Mouse (Mus musculus) midbrain, embryonic 14.5 days (tissue): ENCODE measurements around the gene Klf9. TPM values are rescaled to one million over a fixed set of nuclear protein-coding genes. Genes with fewer than 3 reads are reported as not detected.
"Not testable (repeated sequence)": the region's sequence is repeated elsewhere in the genome, so short reads cannot be mapped to it uniquely, and the experiment has no call there.

Experiments
- ATAC-seq: fragments of 200-750 bp; cut with Nextera tagmentation; 2 replicates; pipeline ENCODE4 v1.8.0; 2017; ENCODE audit warnings: moderate number of reproducible peaks, moderate library complexity; ENCODE audit not compliant: low FRiP score, low TSS enrichment
- DNase-seq: peaks from one replicate; pipeline ENCODE4 v3.0.0-alpha.2; 2015
- H3K27ac ChIP-seq: fragments of 300-500 bp; sonication (generic); replicated peaks from 2 replicates; pipeline ENCODE4 v1.5.1; 2014; ENCODE audit warnings: mild to moderate bottlenecking, low read depth, low read length, moderate library complexity
- H3K27me3 ChIP-seq: fragments of 300-500 bp; sonication (generic); 2 replicates; pipeline ENCODE4 v1.6.1; 2014; ENCODE audit warnings: low read length, control low read depth, mixed read lengths; ENCODE audit not compliant: control insufficient read depth, insufficient read depth
- H3K36me3 ChIP-seq: fragments of 300-500 bp; sonication (generic); 2 replicates; pipeline ENCODE4 v1.6.1; 2014; ENCODE audit warnings: low read length, control low read depth; ENCODE audit not compliant: control insufficient read depth, insufficient read depth
- H3K4me1 ChIP-seq: fragments of 300-500 bp; sonication (generic); 2 replicates; pipeline ENCODE4 v1.6.1; 2014; ENCODE audit warnings: mild to moderate bottlenecking, antibody characterized with exemption, low read length, control low read depth; ENCODE audit not compliant: control insufficient read depth, insufficient read depth
- H3K4me2 ChIP-seq: fragments of 300-500 bp; sonication (generic); 2 replicates; pipeline ENCODE4 v1.6.1; 2014; ENCODE audit warnings: mild to moderate bottlenecking, low read length, moderate library complexity
- H3K4me3 ChIP-seq: fragments of 300-500 bp; sonication (generic); replicated peaks from 2 replicates; pipeline ENCODE4 v1.5.1; 2014; ENCODE audit warnings: low read depth, low read length
- H3K9ac ChIP-seq: fragments of 300-500 bp; sonication (generic); replicated peaks from 2 replicates; pipeline ENCODE4 v1.6.1; 2014; ENCODE audit warnings: mild to moderate bottlenecking, low read length, moderate library complexity
- H3K9me3 ChIP-seq: fragments of 300-500 bp; sonication (generic); 2 replicates; pipeline ENCODE4 v1.6.1; 2016; ENCODE audit warnings: low read length, control low read depth, mixed read lengths; ENCODE audit not compliant: control insufficient read depth
- WGBS: fragments of 180-500 bp; shearing (Covaris S2); extraction: QIAGEN DNeasy Blood & Tissue Kit; methylation state at CpG from one replicate; pipeline ENCODE4 v1.1.7; 2014; 5-methylcytosine and 5-hydroxymethylcytosine counted together
- polyA plus RNA-seq: library from polyadenylated mRNA; unstranded; fragments of >200 nt; fragmentation: Nextera tagmentation; extraction: Ambion mirVana; gene quantifications from 2 replicates; pipeline ENCODE4 v1.2.1, GENCODE M21; 2014

Gene Klf9
- polyA plus RNA-seq, 1 experiment from 2014 or later: 0.93 TPM

DNA sequence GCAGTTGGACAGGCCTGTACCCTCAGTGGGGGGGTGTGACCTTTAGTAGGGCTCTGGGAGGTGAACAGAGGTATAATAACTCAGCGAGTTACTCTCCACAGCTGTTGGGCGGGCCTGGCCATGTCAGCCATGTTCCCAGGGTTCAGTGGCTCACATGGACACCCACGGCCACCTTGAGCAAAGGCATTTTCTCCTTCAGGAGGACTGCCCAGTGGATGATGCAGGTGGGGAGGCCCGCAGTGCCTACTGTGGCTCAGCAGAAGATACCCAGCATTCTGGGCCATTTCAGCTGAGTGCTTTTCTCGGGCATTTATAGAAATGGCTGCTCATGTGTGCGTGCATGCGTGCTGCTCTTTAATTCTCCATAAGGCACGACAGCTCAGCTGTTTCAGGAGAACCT lies 2.5 kb downstream of the Klf9 start:
- Histone ChIP-seq H3K4me2 (no peak overlapping the region), H3K9me3 (no peaks in the 10 kb centered on the region), H3K9ac (no peak overlapping the region), H3K27ac (no peak overlapping the region), H3K27me3 (peaks cover 26% of the 10 kb centered on the region), H3K4me1 (peaks cover 9% of the 10 kb centered on the region), H3K4me3 (no peak overlapping the region), H3K36me3 (no peaks in the 10 kb centered on the region)
- DNase-seq (no peak), ATAC-seq (no peak)
- WGBS: 78% methylated on average over 8 of the region's 8 CpGs

DNA sequence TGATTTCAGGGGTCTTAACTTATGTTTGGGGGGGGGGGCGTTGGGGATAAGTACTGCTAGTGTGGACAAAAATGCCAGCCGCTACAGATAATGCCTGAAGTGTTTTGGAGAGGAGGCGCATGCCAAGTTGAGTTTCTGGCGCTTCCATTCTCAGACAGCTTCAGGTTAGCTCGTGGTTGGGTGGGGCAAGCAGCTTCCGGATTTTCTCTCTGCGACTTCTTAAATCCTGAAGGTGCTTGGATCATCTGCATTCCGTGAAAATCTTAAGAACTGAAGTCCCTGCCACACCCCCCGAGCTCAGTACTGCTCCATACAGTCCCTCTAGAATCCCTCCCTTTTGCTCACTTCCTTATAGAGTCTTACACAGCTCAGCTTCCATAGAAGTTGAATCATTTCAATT lies 3.0 kb downstream of the Klf9 start:
- WGBS: 71% methylated on average over 9 of the region's 9 CpGs

GRCm38 (mm10) chr19:23145146-23145545 lies 4.1 kb downstream of the Klf9 start:
- Histone ChIP-seq H3K4me2 (no peak overlapping the region), H3K4me3 (no peak overlapping the region), H3K9me3 (no peaks in the 10 kb centered on the region), H3K27ac (no peak overlapping the region), H3K27me3 (peaks cover 26% of the 10 kb centered on the region), H3K36me3 (no peaks in the 10 kb centered on the region), H3K4me1 (peaks cover 9% of the 10 kb centered on the region), H3K9ac (no peak overlapping the region)
- no peak for ATAC-seq
- 96% methylated on average over 3 of the region's 3 CpGs for WGBS
- no peak for DNase-seq

More for the DNA sequence above, 3.0 kb downstream of the Klf9 start:
- H3K4me3 ChIP-seq: no peak overlapping the region
- H3K4me2 ChIP-seq: no peak overlapping the region
- H3K27me3 ChIP-seq: peaks cover 26% of the 10 kb centered on the region
- H3K9ac ChIP-seq: no peak overlapping the region
- no peak for ATAC-seq
- H3K36me3 ChIP-seq: no peaks in the 10 kb centered on the region
- H3K4me1 ChIP-seq: peaks cover 9% of the 10 kb centered on the region
- H3K9me3 ChIP-seq: no peaks in the 10 kb centered on the region
- no peak overlapping the region for H3K27ac ChIP-seq
- DNase-seq: no peak

GRCm38 (mm10) chr19:23145575-23145974 lies 4.5 kb downstream of the Klf9 start:
- not testable (repeated sequence) for ATAC-seq, H3K4me1 ChIP-seq, H3K36me3 ChIP-seq, H3K9me3 ChIP-seq, H3K4me3 ChIP-seq, DNase-seq, H3K27ac ChIP-seq, H3K9ac ChIP-seq, H3K4me2 ChIP-seq
- WGBS: 94% methylated on average over 7 of the region's 7 CpGs
- H3K27me3 ChIP-seq: peaks cover 26% of the 10 kb centered on the region

GRCm38 (mm10) chr19:23146409-23146861 lies 5.4 kb downstream of the Klf9 start:
- H3K27ac ChIP-seq: no peak overlapping the region
- peaks cover 9% of the 10 kb centered on the region for H3K4me1 ChIP-seq
- no peaks in the 10 kb centered on the region for H3K36me3 ChIP-seq
- H3K9me3 ChIP-seq: no peaks in the 10 kb centered on the region
- peaks cover 24% of the 10 kb centered on the region for H3K27me3 ChIP-seq
- WGBS: 78% methylated on average over 12 of the region's 12 CpGs
- DNase-seq (no peak), ATAC-seq (no peak)
- no peak overlapping the region for H3K4me2 ChIP-seq
- H3K4me3 ChIP-seq: no peak overlapping the region
- H3K9ac ChIP-seq: no peak overlapping the region

DNA sequence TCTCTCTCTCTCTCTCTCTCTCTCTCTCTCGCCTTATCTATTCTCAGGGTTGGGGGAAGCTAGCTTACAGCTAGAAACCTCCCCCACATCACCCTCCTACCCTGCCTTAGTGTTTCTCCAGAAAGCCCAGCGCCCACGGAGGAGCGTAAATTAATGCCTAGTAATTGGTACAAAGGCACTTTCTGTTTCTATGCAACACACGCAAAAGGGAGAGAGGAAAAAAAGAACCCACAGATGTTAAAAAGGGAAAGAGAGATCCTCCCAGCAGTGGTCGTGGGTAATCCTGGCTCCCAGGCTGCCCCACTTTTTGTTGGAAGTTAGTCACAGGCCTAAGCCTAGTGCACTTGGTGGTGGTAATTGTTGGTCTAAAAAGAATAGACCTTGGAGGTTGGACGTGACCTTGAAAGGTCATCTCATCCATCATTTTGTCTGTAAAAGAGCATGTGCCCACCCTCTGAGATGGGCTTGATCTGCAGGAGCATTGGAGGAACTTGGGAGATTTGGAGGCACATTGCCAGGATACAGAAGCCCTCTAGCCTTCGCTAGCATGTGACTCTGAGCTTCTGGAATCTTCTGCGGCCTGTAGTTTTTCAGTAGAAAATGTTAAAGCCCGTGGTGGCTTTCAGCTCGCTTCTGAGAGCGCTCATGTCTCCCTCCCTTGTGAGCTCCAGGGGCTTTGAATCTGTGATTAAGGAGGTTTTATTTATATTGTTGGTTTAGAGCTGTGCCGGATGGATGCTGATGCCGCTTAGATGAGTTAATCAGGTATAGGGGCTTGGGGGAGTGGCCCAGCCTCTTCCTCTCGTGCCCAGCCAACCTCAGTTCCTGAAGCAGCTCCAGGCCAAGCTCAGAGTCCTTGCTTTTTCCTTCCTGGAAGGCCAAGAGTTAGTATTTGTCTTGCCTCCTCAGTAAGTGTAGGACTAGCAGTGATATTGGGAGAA lies 6.3 kb downstream of the Klf9 start:
- H3K36me3 ChIP-seq: no peaks in the 10 kb centered on the region
- H3K27me3 ChIP-seq: peaks cover 15% of the 10 kb centered on the region
- 70% methylated on average over 15 of the region's 15 CpGs for WGBS
- H3K4me2 ChIP-seq: no peak overlapping the region
- H3K9me3 ChIP-seq: no peaks in the 10 kb centered on the region
- H3K27ac ChIP-seq: no peak overlapping the region
- DNase-seq (no peak), ATAC-seq (no peak)
- H3K9ac ChIP-seq: no peak overlapping the region
- peaks cover 2% of the 10 kb centered on the region; the same call in 1 of the 2 replicates for H3K4me1 ChIP-seq
- H3K4me3 ChIP-seq: no peak overlapping the region

DNA sequence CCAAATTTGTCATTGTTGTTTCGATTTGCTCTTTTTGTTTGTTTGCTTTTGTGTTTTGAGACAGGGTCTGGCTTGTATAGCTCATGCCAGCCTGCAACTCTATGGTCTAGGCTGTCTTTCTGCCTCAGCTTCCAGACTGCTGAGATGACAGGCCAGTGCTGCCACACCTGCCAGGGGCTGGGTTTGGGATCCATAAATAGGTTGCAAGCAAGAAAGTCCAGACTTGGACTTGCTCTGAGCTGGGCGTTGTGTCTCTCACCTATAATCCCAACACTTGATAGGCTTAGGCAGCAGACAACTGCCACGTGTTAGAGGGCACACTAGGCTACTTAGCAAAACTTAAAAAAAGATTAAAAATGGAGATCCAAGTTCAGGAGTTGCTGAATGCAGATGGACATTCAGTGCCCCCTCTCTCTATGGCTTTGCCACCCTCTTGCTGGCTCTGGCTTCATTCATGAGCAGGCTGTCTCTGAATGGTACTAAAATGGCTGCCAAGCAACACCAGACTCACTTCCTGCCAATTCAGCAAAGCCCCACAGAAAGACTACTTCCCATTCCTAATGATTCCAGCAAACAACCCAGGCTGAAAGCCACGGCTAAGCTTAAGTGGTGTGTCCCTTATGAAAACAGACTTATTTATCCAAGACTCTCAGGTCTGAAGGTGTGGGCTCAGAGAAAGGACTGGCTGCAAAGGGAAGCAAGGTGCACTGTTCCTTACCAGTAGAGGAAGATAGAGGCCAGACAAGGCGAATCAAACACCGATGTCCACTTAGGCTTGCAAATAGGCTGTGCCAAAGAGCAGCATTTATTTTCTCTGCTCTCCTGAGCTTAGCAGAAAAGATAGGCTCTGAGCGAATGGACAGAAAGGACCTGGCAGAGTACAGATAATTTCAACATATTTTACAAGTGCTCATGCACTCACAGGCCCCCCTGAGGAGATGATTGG lies 8.7 kb downstream of the Klf9 start:
- Histone ChIP-seq H3K27ac (no peak overlapping the region), H3K4me1 (no peaks in the 10 kb centered on the region), H3K4me3 (no peak overlapping the region), H3K4me2 (no peak overlapping the region), H3K27me3 (no peaks in the 10 kb centered on the region), H3K36me3 (no peaks in the 10 kb centered on the region), H3K9me3 (no peaks in the 10 kb centered on the region), H3K9ac (no peak overlapping the region)
- no peak for ATAC-seq
- DNase-seq: no peak
- WGBS: 86% methylated on average over 7 of the region's 7 CpGs

DNA sequence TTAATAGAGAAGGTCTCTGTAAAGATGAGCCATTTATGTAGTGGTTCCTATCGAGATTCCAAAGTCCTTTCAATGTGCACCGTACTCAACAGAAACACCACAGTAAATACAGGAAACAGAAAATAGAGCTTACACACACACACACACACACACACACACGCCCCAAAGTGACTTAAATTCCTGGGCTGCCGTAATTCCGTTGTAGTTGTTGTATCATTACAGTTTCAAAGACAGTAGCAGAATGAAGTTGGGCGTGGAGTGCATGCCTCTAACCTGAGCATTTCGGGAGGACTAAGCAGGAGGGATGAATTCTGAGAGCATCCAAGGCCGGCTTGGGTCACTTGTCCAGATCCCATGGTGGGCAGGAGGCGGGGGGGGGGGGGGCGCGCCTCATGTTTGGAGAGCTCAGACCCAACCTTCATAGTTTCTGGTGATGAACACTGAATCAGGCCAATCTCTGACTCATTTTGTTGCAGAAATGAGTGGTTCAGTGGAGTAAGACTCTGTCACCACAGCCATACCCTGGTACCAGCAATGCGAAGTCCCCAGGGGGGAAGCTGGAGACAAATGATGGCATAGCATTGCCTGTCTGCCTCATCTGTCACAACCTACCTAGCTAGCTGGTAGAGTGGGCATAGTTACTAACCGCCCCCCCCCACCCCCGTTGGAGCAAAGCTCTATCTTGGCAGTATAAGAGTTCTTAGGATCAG lies 9.7 kb downstream of the Klf9 start:
- H3K36me3 ChIP-seq: no peaks in the 10 kb centered on the region
- no peak for ATAC-seq
- H3K4me3 ChIP-seq: no peak overlapping the region
- no peaks in the 10 kb centered on the region for H3K4me1 ChIP-seq
- H3K27ac ChIP-seq: no peak overlapping the region
- H3K27me3 ChIP-seq: no peaks in the 10 kb centered on the region
- H3K9me3 ChIP-seq: no peaks in the 10 kb centered on the region
- no peak overlapping the region for H3K9ac ChIP-seq
- DNase-seq: no peak
- H3K4me2 ChIP-seq: no peak overlapping the region
- WGBS: 87% methylated on average over 14 of the region's 14 CpGs
